In the genomic region with DNA sequence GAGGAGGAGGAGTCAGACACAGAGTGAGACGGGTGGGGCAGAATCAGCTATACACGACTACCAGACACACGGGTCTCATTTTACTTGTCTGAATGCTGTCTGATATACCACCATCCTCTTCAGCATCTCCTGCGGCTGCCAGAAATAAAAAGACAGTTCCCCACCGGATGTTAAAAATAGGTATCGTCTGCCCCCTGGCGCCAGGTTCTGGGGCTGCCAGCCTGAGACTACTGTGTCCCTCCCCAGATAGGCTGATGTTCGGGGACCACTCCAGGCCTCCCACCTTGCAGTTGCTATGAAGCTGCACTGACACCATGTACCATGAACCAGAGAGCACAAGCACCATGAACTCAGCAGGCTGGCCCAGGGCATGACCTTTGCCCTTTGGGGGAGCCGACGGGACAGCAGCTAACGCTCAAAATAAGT, we compare ENCODE assay signal across 8 mouse cellular contexts. TPM values are rescaled to one million over a fixed set of nuclear protein-coding genes. Genes with fewer than 3 reads are reported as not detected.
DNase-seq lines count a peak whose midpoint lies in the region; ATAC-seq and TF ChIP-seq lines count a peak whose summit lies in the region.

No protein-coding gene starts in this region.

- intact Hi-C loops in left cerebral cortex, postnatal 14 days (cut with DNase I), result loop anchor here (2.0 kb wide), 1 partner anchor 105 kb away; no protein-coding TSS in a partner anchor

- H3K27ac ChIP-seq in olfactory bulb, adult 2 months (ENCODE audit: insufficient read depth, low read depth, low read length), result no peak overlapping the region

- TF ChIP-seq POLR2A in olfactory bulb, adult 2 months (IDR thresholded peaks at IDR 0.05; ENCODE audit: insufficient read depth, low read depth, low read length), result no peak

- no peak for ATAC-seq in inflammation-experienced regulatory T-cells, adult 6 months

- WGBS in olfactory bulb, adult 2 months, result 48% methylated on average over 11 of the region's 11 CpGs

- DNase-seq in kidney, postnatal 36 days, result peak; percentile 3 to 52
- no peak for DNase-seq in kidney, adult 9 months
- peak; percentile 36 for DNase-seq in ZHBTc4 (ENCODE audit: low read depth, low spot score)
- peak; percentile 56 for DNase-seq in embryo, embryonic 10 days (ENCODE audit: low spot score)
- DNase-seq in gastrocnemius, postnatal 25 days, result peak; percentile 77
- peak; percentile 65 to 71 for DNase-seq in left cerebral cortex, postnatal 14 days (ENCODE audit: low spot score in 2 of 2)

- no peak overlapping the region for H3K4me3 ChIP-seq in olfactory bulb, adult 2 months (ENCODE audit: insufficient read depth, low read depth, low read length)

- no peaks in the 10 kb centered on the region for H3K4me1 ChIP-seq in olfactory bulb, adult 2 months (ENCODE audit: control insufficient read depth, insufficient read depth, low read length)

- TF ChIP-seq CTCF in olfactory bulb, adult 2 months (IDR thresholded peaks at IDR 0.05; ENCODE audit: insufficient read depth, low read depth, low read length), result peak; percentile 31; the same call in 1 of the 2 replicates

RNA-seq across cellular contexts. Expression of gene Abcc8, which starts 24.2 kb away (rescaled TPM):
- 1 to 10 TPM; 3.2 to 3.3 TPM for total RNA-seq in gastrocnemius, postnatal 25 days (2021)
- total RNA-seq in left cerebral cortex, postnatal 14 days (2021), result 10 to 100 TPM; 37.1 to 37.4 TPM
- polyA plus RNA-seq in olfactory bulb, adult 2 months (2012; ENCODE audit: insufficient read depth, insufficient read length, low replicate concordance, missing spikeins), result not detected in 2 replicates
- not detected for polyA plus RNA-seq in inflammation-experienced regulatory T-cells, adult 6 months (2017; shearing (Covaris generic))

RNA-seq across cellular contexts. Expression of gene Ush1c, which starts 34.2 kb away (rescaled TPM):
- total RNA-seq in gastrocnemius, postnatal 25 days (2021), result 1 to 10 TPM; 3.9 to 5.3 TPM
- total RNA-seq in left cerebral cortex, postnatal 14 days (2021), result under 1 TPM in 1 of 2 experiments, not detected in 1; 0.74 TPM
- polyA plus RNA-seq in olfactory bulb, adult 2 months (2012; ENCODE audit: insufficient read depth, insufficient read length, low replicate concordance, missing spikeins), result not detected in 2 replicates
- not detected for polyA plus RNA-seq in inflammation-experienced regulatory T-cells, adult 6 months (2017; shearing (Covaris generic))

RNA-seq across cellular contexts. Expression of gene Otog, which starts 36.7 kb away (rescaled TPM):
- under 1 TPM; 0.48 to 0.49 TPM for total RNA-seq in gastrocnemius, postnatal 25 days (2021)
- under 1 TPM; 0.21 to 0.24 TPM for total RNA-seq in left cerebral cortex, postnatal 14 days (2021)
- not detected in 2 replicates for polyA plus RNA-seq in olfactory bulb, adult 2 months (2012; ENCODE audit: insufficient read depth, insufficient read length, low replicate concordance, missing spikeins)
- polyA plus RNA-seq in inflammation-experienced regulatory T-cells, adult 6 months (2017; shearing (Covaris generic)), result not detected

Comparison
In these comparisons a context has a peak if more than half of its experiments do, and no peak if none do; other contexts are left out.
1. RNA of gene Abcc8, which starts 24.2 kb away (total RNA-seq): 37.1 to 37.4 TPM in left cerebral cortex, postnatal 14 days; 3.2 to 3.3 TPM in gastrocnemius, postnatal 25 days; every median in the first group is over 4 times any median in the second.